Mouse (Mus musculus) lung, embryonic 14.5 days (tissue): Measurements from ENCODE around the gene Zfyve9. TPM values are rescaled to one million over a fixed set of nuclear protein-coding genes. Genes with fewer than 3 reads are reported as not detected.

Experiments used
- ATAC-seq: fragments of 200-750 bp; cut with Nextera tagmentation; 2 replicates; pipeline ENCODE4 v1.8.0; 2017; ENCODE audit warnings: mild to moderate bottlenecking, moderate TSS enrichment, moderate library complexity; ENCODE audit not compliant: insufficient read depth
- DNase-seq: peaks from one replicate; pipeline ENCODE4 v3.0.0-alpha.2; 2015
- H3K27ac ChIP-seq: fragments of 300-500 bp; sonication (generic); 2 replicates; pipeline ENCODE4 v1.5.1; 2014; ENCODE audit warnings: low read depth, mild to moderate bottlenecking, moderate library complexity
- H3K27me3 ChIP-seq: fragments of 300-500 bp; sonication (generic); 2 replicates; pipeline ENCODE4 v1.6.1; 2014; ENCODE audit warnings: low read length, control low read depth; ENCODE audit not compliant: insufficient read depth
- H3K36me3 ChIP-seq: fragments of 300-500 bp; sonication (generic); 2 replicates; pipeline ENCODE4 v1.6.1; 2014; ENCODE audit warnings: control low read depth; ENCODE audit not compliant: insufficient read depth
- H3K4me1 ChIP-seq: fragments of 300-500 bp; sonication (generic); 2 replicates; pipeline ENCODE4 v1.6.1; 2014; ENCODE audit warnings: antibody characterized with exemption, control low read depth; ENCODE audit not compliant: insufficient read depth
- H3K4me2 ChIP-seq: fragments of 300-500 bp; sonication (generic); 2 replicates; pipeline ENCODE4 v1.6.1; 2014; ENCODE audit warnings: mild to moderate bottlenecking
- H3K4me3 ChIP-seq: fragments of 300-500 bp; sonication (generic); 2 replicates; pipeline ENCODE4 v1.5.1; 2014; ENCODE audit warnings: low read depth, low read length
- H3K9ac ChIP-seq: fragments of 300-500 bp; sonication (generic); 2 replicates; pipeline ENCODE4 v1.6.1; 2014
- H3K9me3 ChIP-seq: fragments of 300-500 bp; sonication (generic); 2 replicates; pipeline ENCODE4 v1.6.1; 2016; ENCODE audit warnings: low read depth, low read length, control low read depth
- CTCF ChIP-seq: IDR thresholded peaks from 2 replicates; pipeline ENCODE4 v1.5.1; 2016; ENCODE audit warnings: antibody characterized with exemption, low read depth
- WGBS: fragments of 180-500 bp; shearing (Covaris S2); extraction: QIAGEN DNeasy Blood & Tissue Kit; methylation state at CpG from one replicate; pipeline ENCODE4 v1.1.7; 2014; 5-methylcytosine and 5-hydroxymethylcytosine counted together
- polyA plus RNA-seq: library from polyadenylated mRNA; unstranded; fragments of >200 nt; fragmentation: Nextera tagmentation; extraction: Ambion mirVana; gene quantifications from 2 replicates; pipeline ENCODE4 v1.2.1, GENCODE M21; 2014

Zfyve9 gene
- polyA plus RNA-seq, 1 experiment from 2014 or later = 5.5 TPM

- ATAC-seq = no peak
- H3K9ac ChIP-seq = no peak overlapping the region
- 60% methylated on average over 3 of the region's 3 CpGs for WGBS
- no peak overlapping the region for H3K4me2 ChIP-seq
- no peak for TF ChIP-seq CTCF
- no peak overlapping the region for H3K4me3 ChIP-seq
- DNase-seq = no peak
- peaks cover 36% of the 10 kb centered on the region for H3K36me3 ChIP-seq
- H3K9me3 ChIP-seq = no peaks in the 10 kb centered on the region
- no peak overlapping the region for H3K27ac ChIP-seq
- no peaks in the 10 kb centered on the region for H3K27me3 ChIP-seq
- H3K4me1 ChIP-seq = no peaks in the 10 kb centered on the region
Measured at GRCm38 (mm10) chr4:108686156-108686555, 94.4 kb downstream of the Zfyve9 start.

GRCm38 (mm10) chr4:108664407-108664806 lies 116.2 kb downstream of the Zfyve9 start:
- 54% methylated on average over 2 of the region's 2 CpGs for WGBS

GRCm38 (mm10) chr4:108638752-108639151 lies 141.8 kb downstream of the Zfyve9 start:
- Histone ChIP-seq H3K4me2 (no peak overlapping the region), H3K27ac (no peak overlapping the region), H3K9ac (no peak overlapping the region), H3K4me3 (no peak overlapping the region), H3K36me3 (peaks cover 77% of the 10 kb centered on the region), H3K27me3 (no peaks in the 10 kb centered on the region), H3K9me3 (no peaks in the 10 kb centered on the region), H3K4me1 (no peaks in the 10 kb centered on the region)
- 65% methylated on average over 5 of the region's 5 CpGs for WGBS
- DNase-seq (no peak), ATAC-seq (no peak)
- no peak for TF ChIP-seq CTCF

More at GRCm38 (mm10) chr4:108664407-108664806, 116.2 kb downstream of the Zfyve9 start:
- peak; percentile 77 for DNase-seq
- peak; percentile 56 for TF ChIP-seq CTCF
- H3K27me3 ChIP-seq = no peaks in the 10 kb centered on the region
- no peaks in the 10 kb centered on the region for H3K4me1 ChIP-seq
- H3K4me3 ChIP-seq = no peak overlapping the region
- peaks cover 11% of the 10 kb centered on the region; the same call in 1 of the 2 replicates for H3K36me3 ChIP-seq
- H3K27ac ChIP-seq = no peak overlapping the region
- H3K9me3 ChIP-seq = no peaks in the 10 kb centered on the region
- no peak overlapping the region for H3K9ac ChIP-seq
- ATAC-seq = no peak
- H3K4me2 ChIP-seq = no peak overlapping the region

- no peak for TF ChIP-seq CTCF
- WGBS = 93% methylated on average over 3 of the region's 3 CpGs
Measured at GRCm38 (mm10) chr4:108637721-108638120, 142.9 kb downstream of the Zfyve9 start.

GRCm38 (mm10) chr4:108635101-108635500 lies 145.5 kb downstream of the Zfyve9 start:
- H3K27me3 ChIP-seq = no peaks in the 10 kb centered on the region
- H3K4me2 ChIP-seq = no peak overlapping the region
- peaks cover 83% of the 10 kb centered on the region for H3K36me3 ChIP-seq
- no peak for ATAC-seq
- no peak overlapping the region for H3K9ac ChIP-seq
- no peak overlapping the region for H3K27ac ChIP-seq
- no peak for DNase-seq
- H3K4me3 ChIP-seq = no peak overlapping the region
- H3K9me3 ChIP-seq = no peaks in the 10 kb centered on the region
- TF ChIP-seq CTCF = no peak
- no peaks in the 10 kb centered on the region for H3K4me1 ChIP-seq

More at GRCm38 (mm10) chr4:108637721-108638120, 142.9 kb downstream of the Zfyve9 start:
- DNase-seq (no peak), ATAC-seq (no peak)
- H3K27me3 ChIP-seq = no peaks in the 10 kb centered on the region
- peaks cover 79% of the 10 kb centered on the region for H3K36me3 ChIP-seq
- H3K4me1 ChIP-seq = no peaks in the 10 kb centered on the region
- no peak overlapping the region for H3K27ac ChIP-seq
- no peak overlapping the region for H3K4me3 ChIP-seq
- no peak overlapping the region for H3K9ac ChIP-seq
- H3K9me3 ChIP-seq = no peaks in the 10 kb centered on the region
- no peak overlapping the region for H3K4me2 ChIP-seq

GRCm38 (mm10) chr4:108634696-108635095 lies 145.9 kb downstream of the Zfyve9 start:
- Histone ChIP-seq H3K36me3 (peaks cover 84% of the 10 kb centered on the region), H3K4me1 (no peaks in the 10 kb centered on the region), H3K4me3 (no peak overlapping the region), H3K4me2 (no peak overlapping the region), H3K9ac (no peak overlapping the region), H3K9me3 (no peaks in the 10 kb centered on the region), H3K27ac (no peak overlapping the region), H3K27me3 (no peaks in the 10 kb centered on the region)
- WGBS = 79% methylated on average over 4 of the region's 4 CpGs
- no peak for TF ChIP-seq CTCF
- DNase-seq = no peak
- ATAC-seq = no peak

- Histone ChIP-seq H3K9ac (no peak overlapping the region), H3K4me2 (no peak overlapping the region), H3K27me3 (no peaks in the 10 kb centered on the region), H3K9me3 (no peaks in the 10 kb centered on the region), H3K27ac (no peak overlapping the region), H3K36me3 (peaks cover 84% of the 10 kb centered on the region), H3K4me1 (no peaks in the 10 kb centered on the region), H3K4me3 (no peak overlapping the region)
- DNase-seq = no peak
- WGBS = 76% methylated on average over 12 of the region's 12 CpGs
- ATAC-seq = no peak
- no peak for TF ChIP-seq CTCF
Measured at GRCm38 (mm10) chr4:108633703-108634102, 146.9 kb downstream of the Zfyve9 start.

GRCm38 (mm10) chr4:108631616-108632015 lies 149.0 kb downstream of the Zfyve9 start:
- H3K36me3 ChIP-seq = peaks cover 87% of the 10 kb centered on the region
- 93% methylated on average over 4 of the region's 4 CpGs for WGBS
- ATAC-seq = no peak

More at GRCm38 (mm10) chr4:108631616-108632015, 149.0 kb downstream of the Zfyve9 start:
- no peak overlapping the region for H3K4me2 ChIP-seq
- H3K9ac ChIP-seq = no peak overlapping the region
- no peaks in the 10 kb centered on the region for H3K27me3 ChIP-seq
- no peaks in the 10 kb centered on the region for H3K9me3 ChIP-seq
- DNase-seq = no peak
- TF ChIP-seq CTCF = no peak
- no peaks in the 10 kb centered on the region for H3K4me1 ChIP-seq
- H3K4me3 ChIP-seq = no peak overlapping the region
- no peak overlapping the region for H3K27ac ChIP-seq
